Mouse (Mus musculus) stomach, postnatal 0 days (tissue): Measurements from ENCODE around the gene Hist1h4j.
"Not testable (repeated sequence)": the region's sequence is repeated elsewhere in the genome, so short reads cannot be mapped to it uniquely, and the experiment has no call there.

Source experiments
- CTCF ChIP-seq: IDR thresholded peaks from 2 replicates; pipeline ENCODE4 v1.5.1; 2016; ENCODE audit warnings: antibody characterized with exemption, low read depth, mild to moderate bottlenecking, moderate library complexity
- EP300 ChIP-seq: optimal IDR thresholded peaks from 2 replicates; pipeline ENCODE3; 2016; ENCODE audit warnings: antibody characterized with exemption

DNA sequence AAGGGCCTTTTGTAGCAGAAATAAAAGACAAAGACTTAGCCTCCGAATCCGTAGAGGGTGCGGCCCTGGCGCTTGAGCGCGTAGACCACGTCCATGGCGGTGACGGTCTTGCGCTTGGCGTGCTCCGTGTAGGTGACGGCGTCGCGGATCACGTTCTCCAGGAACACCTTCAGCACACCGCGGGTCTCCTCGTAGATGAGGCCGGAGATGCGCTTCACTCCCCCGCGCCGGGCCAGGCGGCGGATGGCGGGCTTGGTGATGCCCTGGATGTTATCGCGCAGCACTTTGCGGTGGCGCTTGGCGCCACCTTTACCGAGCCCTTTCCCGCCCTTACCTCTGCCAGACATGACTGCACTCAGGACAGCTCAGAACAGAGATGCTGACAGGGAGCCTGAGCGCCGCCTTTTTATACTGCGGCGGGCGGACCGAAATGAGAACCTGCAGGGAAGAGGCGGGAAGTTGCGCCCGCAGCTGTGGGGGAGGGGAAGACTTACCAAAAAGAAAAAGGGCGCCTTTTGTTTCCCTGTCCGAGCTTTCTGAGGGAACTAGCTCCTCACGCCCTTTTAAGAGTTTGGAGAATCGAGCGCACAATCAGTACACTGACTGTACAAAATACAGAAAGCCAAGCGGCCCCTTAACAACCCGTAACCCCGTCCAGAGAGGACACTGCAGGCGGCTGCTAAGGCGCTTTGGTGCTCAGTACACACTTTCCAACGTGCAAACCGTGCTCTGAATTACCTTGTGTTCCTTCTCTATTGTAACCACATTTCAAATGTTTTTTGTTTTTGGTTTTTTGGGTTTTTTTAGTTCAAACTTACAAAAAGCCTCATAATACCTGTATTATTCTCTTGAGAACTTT is 15.5 kb downstream of the Hist1h4j start, which contains the start of gene Hist1h4k:
- TF ChIP-seq EP300, CTCF: not testable (repeated sequence)
